8 mouse cellular contexts compared by ENCODE assay signal in the genomic region with DNA sequence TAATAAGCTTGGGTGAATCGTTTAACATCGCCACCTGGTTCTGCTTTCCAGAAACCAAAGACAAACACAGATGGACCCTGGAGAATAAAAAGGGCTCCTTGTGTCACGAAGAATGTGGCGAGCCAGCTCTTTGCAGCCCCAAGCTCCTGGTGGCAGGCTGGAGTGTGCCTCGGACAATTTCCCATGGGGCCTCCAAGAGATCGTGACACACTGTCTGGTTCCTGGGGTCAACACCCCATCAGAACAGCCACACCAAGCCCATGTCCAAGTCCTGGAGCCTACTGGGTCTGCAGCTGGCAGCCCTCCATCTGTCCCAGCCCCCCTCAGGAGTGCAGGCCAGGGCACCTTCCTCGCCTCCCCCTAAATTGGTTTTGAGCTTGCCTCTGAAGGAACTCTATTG. TPM values are rescaled to one million over a fixed set of nuclear protein-coding genes. Genes with fewer than 3 reads are reported as not detected.
A peak's percentile ranks its signal among the peaks of the same experiment; 100 is the strongest.
DNase-seq lines count a peak whose midpoint lies in the region; ATAC-seq and TF ChIP-seq lines count a peak whose summit lies in the region.

No protein-coding gene starts in this region.

- no peak for TF ChIP-seq CTCF in stomach, postnatal 0 days (IDR thresholded peaks at IDR 0.05; ENCODE audit: low read depth)

- peak overlapping the region; percentile 57 for H3K27ac ChIP-seq in neural tube, embryonic 11.5 days (ENCODE audit: low read depth, low read length)
- peak overlapping the region; percentile 94 for H3K27ac ChIP-seq in hindbrain, embryonic 10.5 days
- peak overlapping the region; percentile 85 for H3K27ac ChIP-seq in lung, embryonic 16.5 days (ENCODE audit: low read length)
- peak overlapping the region; percentile 90 for H3K27ac ChIP-seq in stomach, postnatal 0 days (replicated peaks)

- peak overlapping the region; percentile 79 for H3K4me2 ChIP-seq in neural tube, embryonic 11.5 days (ENCODE audit: low read depth)
- peak overlapping the region; percentile 93 for H3K4me2 ChIP-seq in lung, embryonic 16.5 days (ENCODE audit: low read depth, low read length)
- peak overlapping the region; percentile 90 for H3K4me2 ChIP-seq in stomach, postnatal 0 days (replicated peaks; ENCODE audit: low read depth)

- H3K4me3 ChIP-seq in neural tube, embryonic 11.5 days (ENCODE audit: low read depth, low read length), result peak overlapping the region; percentile 48
- peak overlapping the region; percentile 69 for H3K4me3 ChIP-seq in hindbrain, embryonic 10.5 days
- H3K4me3 ChIP-seq in lung, embryonic 16.5 days (ENCODE audit: low read length), result peak overlapping the region; percentile 65
- H3K4me3 ChIP-seq in stomach, postnatal 0 days (ENCODE audit: low read depth, low read length), result peak overlapping the region; percentile 59

- DNase-seq in adrenal gland, postnatal 25 days, result peak; percentile 29
- no peak for DNase-seq in adrenal gland, adult (ENCODE audit: inconsistent age in 2 of 2, low spot score in 1 of 2)
- no peak for DNase-seq in neural tube, embryonic 11.5 days (ENCODE audit: low spot score)
- no peak for DNase-seq in neural tube, embryonic 10.5 days (ENCODE audit: extremely low spot score, low spot score)
- no peak for DNase-seq in hindbrain, embryonic 10.5 days (ENCODE audit: low spot score)
- no peak for DNase-seq in stomach, postnatal 0 days (ENCODE audit: low spot score)
- DNase-seq in left cerebral cortex, postnatal 14 days (ENCODE audit: low spot score in 2 of 2), result no peak

- intact Hi-C loops in left cerebral cortex, postnatal 14 days (cut with DNase I), result loop anchor here (10.0 kb wide), 1 partner anchor 333 kb away; a partner anchor contains a TSS

- H3K9ac ChIP-seq in neural tube, embryonic 11.5 days (ENCODE audit: low read length), result peak overlapping the region; percentile 67
- H3K9ac ChIP-seq in lung, embryonic 16.5 days (ENCODE audit: low read length), result peak overlapping the region; percentile 86
- H3K9ac ChIP-seq in stomach, postnatal 0 days (ENCODE audit: low read length), result peak overlapping the region; percentile 79

- H3K4me1 ChIP-seq in neural tube, embryonic 11.5 days (ENCODE audit: control insufficient read depth, insufficient read depth, low read length), result peaks cover 9% of the 10 kb centered on the region; the same call in 1 of the 2 replicates
- peaks cover 39% of the 10 kb centered on the region for H3K4me1 ChIP-seq in hindbrain, embryonic 10.5 days (replicated peaks)
- peaks cover 24% of the 10 kb centered on the region for H3K4me1 ChIP-seq in lung, embryonic 16.5 days (replicated peaks; ENCODE audit: control insufficient read depth, insufficient read depth, low read length)
- H3K4me1 ChIP-seq in stomach, postnatal 0 days (replicated peaks; ENCODE audit: control insufficient read depth, insufficient read depth), result no peaks in the 10 kb centered on the region

- no peaks in the 10 kb centered on the region for H3K9me3 ChIP-seq in neural tube, embryonic 11.5 days (ENCODE audit: control insufficient read depth, low read length)
- H3K9me3 ChIP-seq in hindbrain, embryonic 10.5 days, result no peaks in the 10 kb centered on the region
- no peaks in the 10 kb centered on the region for H3K9me3 ChIP-seq in lung, embryonic 16.5 days (ENCODE audit: control insufficient read depth, low read length)
- no peaks in the 10 kb centered on the region for H3K9me3 ChIP-seq in stomach, postnatal 0 days (ENCODE audit: control insufficient read depth, low read length)

- no peaks in the 10 kb centered on the region for H3K27me3 ChIP-seq in neural tube, embryonic 11.5 days (ENCODE audit: control insufficient read depth, insufficient read depth, low read length)
- H3K27me3 ChIP-seq in hindbrain, embryonic 10.5 days (ENCODE audit: insufficient read depth, poor library complexity, severe bottlenecking), result no peaks in the 10 kb centered on the region
- H3K27me3 ChIP-seq in lung, embryonic 16.5 days (ENCODE audit: control insufficient read depth, insufficient read depth, low read depth, low read length), result no peaks in the 10 kb centered on the region
- no peaks in the 10 kb centered on the region for H3K27me3 ChIP-seq in stomach, postnatal 0 days (ENCODE audit: control insufficient read depth, insufficient read depth, low read length)

- peak; percentile 54 for ATAC-seq in neural tube, embryonic 11.5 days (ENCODE audit: insufficient read depth, low FRiP score, low TSS enrichment)
- ATAC-seq in lung, embryonic 16.5 days (ENCODE audit: low read depth), result peak; percentile 13
- ATAC-seq in stomach, postnatal 0 days (ENCODE audit: low FRiP score, low TSS enrichment), result no peak; the same call in 1 of the 2 replicates

- WGBS in neural tube, embryonic 11.5 days, result 17% methylated on average over 7 of the region's 7 CpGs
- WGBS in hindbrain, embryonic 10.5 days, result 25% methylated on average over 7 of the region's 7 CpGs
- WGBS in lung, embryonic 16.5 days, result 15% methylated on average over 7 of the region's 7 CpGs
- 8% methylated on average over 7 of the region's 7 CpGs for WGBS in stomach, postnatal 0 days

- H3K36me3 ChIP-seq in neural tube, embryonic 11.5 days (ENCODE audit: control insufficient read depth, insufficient read depth, low read length), result no peaks in the 10 kb centered on the region
- peaks cover 4% of the 10 kb centered on the region; the same call in 1 of the 2 replicates for H3K36me3 ChIP-seq in hindbrain, embryonic 10.5 days
- no peaks in the 10 kb centered on the region for H3K36me3 ChIP-seq in lung, embryonic 16.5 days (ENCODE audit: control insufficient read depth, insufficient read depth, low read length)
- no peaks in the 10 kb centered on the region for H3K36me3 ChIP-seq in stomach, postnatal 0 days (ENCODE audit: control insufficient read depth, insufficient read depth, low read length)

- TF ChIP-seq EP300 in stomach, postnatal 0 days (optimal IDR thresholded peaks at IDR 0.05), result no peak

RNA-seq across cellular contexts. Expression of a gene that starts 0.5 kb away (rescaled TPM):
- 11.3 and 22.1 TPM in 2 replicates for total RNA-seq in adrenal gland, postnatal 25 days (2021)
- 10.3 and 11.1 TPM in 2 replicates for polyA plus RNA-seq in neural tube, embryonic 11.5 days (2014; fragmentation: Nextera tagmentation; extraction: Ambion mirVana)
- polyA plus RNA-seq in hindbrain, embryonic 10.5 days (2016; fragmentation: Nextera tagmentation; extraction: Ambion mirVana), result 12.6 and 15.3 TPM in 2 replicates
- polyA plus RNA-seq in lung, embryonic 16.5 days (2015; fragmentation: Nextera tagmentation; extraction: Ambion mirVana), result 13.9 and 15.3 TPM in 2 replicates
- polyA plus RNA-seq in stomach, postnatal 0 days (2015; fragmentation: Nextera tagmentation; extraction: Ambion mirVana), result 9.1 and 10.7 TPM in 2 replicates
- 10 to 100 TPM; 17.3 to 19.0 TPM for total RNA-seq in left cerebral cortex, postnatal 14 days (2021)
